Mouse (Mus musculus) megakaryocyte, embryonic 14.5 days (primary cell): Measurements from ENCODE around the gene Pp2d1.

Source experiments
- FLI1 ChIP-seq: IDR thresholded peaks from 2 replicates; pipeline ENCODE4 v1.6.1; 2012; ENCODE audit warnings: low read length, inconsistent platforms, mixed read lengths
- GATA1 ChIP-seq: IDR thresholded peaks from 3 replicates; pipeline ENCODE4 v1.6.1; 2012; ENCODE audit warnings: mixed read lengths, low read length, inconsistent platforms, borderline replicate concordance

DNA sequence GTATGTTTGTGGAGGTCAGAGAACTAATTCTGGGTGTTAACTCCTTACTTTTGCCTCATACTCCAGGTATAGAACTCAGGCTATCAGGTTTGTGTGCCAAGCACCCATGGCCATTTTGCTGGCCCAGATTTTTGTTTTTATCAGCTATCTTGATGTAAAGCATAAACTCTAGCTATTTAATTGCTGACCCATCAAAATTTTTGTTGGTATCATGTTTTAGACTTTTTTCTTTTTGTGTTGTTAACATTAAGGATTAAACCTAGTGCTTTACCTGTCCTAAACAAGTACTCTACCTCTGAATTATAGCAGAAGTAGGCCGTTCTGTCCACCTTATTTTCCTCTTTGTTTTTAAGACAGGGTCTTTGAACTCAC lies 50.3 kb downstream of the Pp2d1 start:
- no peak for TF ChIP-seq GATA1
- no peak for TF ChIP-seq FLI1
